Mouse (Mus musculus): ENCODE results near the gene Osbpl11. TPM values are rescaled to one million over a fixed set of nuclear protein-coding genes. Genes with fewer than 3 reads are reported as not detected.

Gene Osbpl11
- total RNA-seq, 1 experiment from 2014 or later = 39.2 TPM

- ATAC-seq (ENCODE audit: extremely low read depth, insufficient number of reproducible peaks, low FRiP score, poor library complexity, severe bottlenecking) = no peak
Observed at GRCm38 (mm10) chr16:33271824-33272223, 87.0 kb downstream of the Osbpl11 start.

GRCm38 (mm10) chr16:33283079-33283478 lies 98.2 kb downstream of the Osbpl11 start:
- no peak for ATAC-seq (ENCODE audit: extremely low read depth, insufficient number of reproducible peaks, low FRiP score, poor library complexity, severe bottlenecking)

GRCm38 (mm10) chr16:33288536-33288935 lies 103.7 kb downstream of the Osbpl11 start:
- ATAC-seq (ENCODE audit: extremely low read depth, insufficient number of reproducible peaks, low FRiP score, poor library complexity, severe bottlenecking) = no peak

- ATAC-seq (ENCODE audit: extremely low read depth, insufficient number of reproducible peaks, low FRiP score, poor library complexity, severe bottlenecking) = no peak
Observed at GRCm38 (mm10) chr16:33289981-33290380, 105.1 kb downstream of the Osbpl11 start.

- ATAC-seq (ENCODE audit: extremely low read depth, insufficient number of reproducible peaks, low FRiP score, poor library complexity, severe bottlenecking) = no peak
Observed at GRCm38 (mm10) chr16:33292241-33292640, 107.4 kb downstream of the Osbpl11 start.

Other genes starting within 250 kb of the Osbpl11 start
- gene Iqcg, start 128.9 kb upstream of the Osbpl11 start, total RNA-seq (2017) = 0.61 and 0.70 TPM in 2 replicates
- gene Rpl35a, start 128.6 kb upstream of the Osbpl11 start, total RNA-seq (2017) = 1,140 and 1,232 TPM in 2 replicates
- gene Lmln, start 122.5 kb upstream of the Osbpl11 start, total RNA-seq (2017) = 0.70 and 1.6 TPM in 2 replicates
- 85.0 and 85.4 TPM in 2 replicates for gene Snx4, start 66.4 kb downstream of the Osbpl11 start, total RNA-seq (2017)
- 38.9 and 39.3 TPM in 2 replicates for gene Zfp148, start 195.8 kb downstream of the Osbpl11 start, total RNA-seq (2017)